Mouse (Mus musculus): Measurements from ENCODE around the gene Ash1l.

Ash1l gene

DNA sequence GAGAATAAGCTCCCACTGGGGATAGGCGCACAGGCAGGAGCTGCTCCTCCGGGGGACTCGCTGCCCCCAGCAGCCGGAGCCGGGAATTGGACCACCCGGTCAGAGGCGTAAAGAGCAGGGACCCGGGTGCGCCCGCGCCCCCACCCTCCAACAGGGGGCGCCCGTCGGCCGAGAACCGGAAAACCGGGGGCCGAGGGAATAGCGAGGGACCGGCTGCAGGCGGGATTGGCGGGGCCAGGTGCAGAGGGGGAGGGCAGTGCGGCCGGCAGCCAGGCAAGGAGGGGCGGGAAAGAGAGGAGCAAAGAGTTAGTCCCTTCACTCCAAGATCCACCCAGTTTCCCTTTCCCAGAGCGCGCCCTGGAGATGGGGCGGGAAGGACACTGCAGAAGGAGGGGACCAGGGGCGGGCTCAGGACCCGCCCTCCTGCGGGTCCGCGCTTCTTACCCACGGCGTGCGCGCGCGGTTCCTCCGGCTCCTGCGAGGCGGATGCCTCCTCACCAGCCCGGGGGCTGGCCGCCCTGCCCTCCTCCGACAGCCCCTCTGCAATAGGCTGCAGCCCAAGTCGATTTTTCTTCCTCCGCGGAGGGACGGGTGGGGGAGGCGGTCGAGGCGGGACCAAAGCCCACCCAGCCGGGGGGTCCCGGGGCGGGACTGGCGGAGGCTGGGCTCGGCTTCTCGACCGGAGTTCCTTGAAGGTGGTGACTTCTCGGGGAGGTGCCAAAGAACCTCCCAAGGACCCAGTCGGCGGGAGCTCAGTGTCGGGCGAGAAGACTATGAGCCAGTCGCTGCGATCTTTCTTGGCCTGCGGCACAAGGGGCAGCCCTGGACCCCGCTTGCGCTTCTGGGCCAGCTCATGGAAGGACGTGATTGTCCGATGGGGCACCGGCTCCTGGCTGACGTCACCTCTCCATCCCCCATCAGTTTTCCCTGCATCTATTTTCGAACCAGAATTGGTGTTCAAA is 140.6 kb downstream of the Ash1l start:
- peak; percentile 68 to 74 for DNase-seq (ENCODE audit: low read depth in 2 of 2, low spot score in 2 of 2)

DNA sequence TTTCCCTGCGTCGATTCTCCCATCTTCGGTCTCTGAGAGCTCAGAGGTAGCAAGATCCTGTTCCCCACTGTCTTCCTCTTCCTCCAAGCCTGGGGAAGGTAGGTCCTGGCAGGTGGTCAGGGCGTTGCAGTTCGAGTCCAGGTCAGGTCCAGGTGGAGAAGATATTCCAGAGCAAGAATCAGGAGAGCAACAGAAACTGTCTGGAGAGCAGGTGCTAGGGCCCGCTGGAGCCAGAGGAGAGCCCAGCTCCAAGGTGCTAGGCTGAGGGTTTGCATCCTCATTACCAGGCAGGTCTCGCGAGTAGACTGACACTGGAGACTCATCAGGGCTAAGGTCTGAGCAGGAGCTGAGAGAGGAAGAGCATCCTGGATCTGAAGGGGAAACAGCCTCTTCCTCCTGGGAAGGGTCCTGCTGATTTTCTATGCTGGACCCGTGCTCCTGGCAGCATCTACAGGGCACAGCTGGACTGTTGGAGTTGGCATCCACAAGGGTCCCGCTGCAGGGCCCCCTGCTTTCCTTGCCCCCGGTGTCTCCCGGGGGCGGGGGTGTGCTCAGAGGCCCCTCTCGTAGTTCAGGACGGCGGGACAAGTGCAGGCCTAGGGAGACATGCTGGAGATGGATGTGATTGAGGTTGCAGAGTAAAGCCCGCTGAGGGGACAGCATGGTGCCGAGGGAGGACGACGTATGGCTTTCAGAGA is 141.5 kb downstream of the Ash1l start:
- DNase-seq (ENCODE audit: low read depth in 2 of 2, low spot score in 2 of 2): no peak

DNA sequence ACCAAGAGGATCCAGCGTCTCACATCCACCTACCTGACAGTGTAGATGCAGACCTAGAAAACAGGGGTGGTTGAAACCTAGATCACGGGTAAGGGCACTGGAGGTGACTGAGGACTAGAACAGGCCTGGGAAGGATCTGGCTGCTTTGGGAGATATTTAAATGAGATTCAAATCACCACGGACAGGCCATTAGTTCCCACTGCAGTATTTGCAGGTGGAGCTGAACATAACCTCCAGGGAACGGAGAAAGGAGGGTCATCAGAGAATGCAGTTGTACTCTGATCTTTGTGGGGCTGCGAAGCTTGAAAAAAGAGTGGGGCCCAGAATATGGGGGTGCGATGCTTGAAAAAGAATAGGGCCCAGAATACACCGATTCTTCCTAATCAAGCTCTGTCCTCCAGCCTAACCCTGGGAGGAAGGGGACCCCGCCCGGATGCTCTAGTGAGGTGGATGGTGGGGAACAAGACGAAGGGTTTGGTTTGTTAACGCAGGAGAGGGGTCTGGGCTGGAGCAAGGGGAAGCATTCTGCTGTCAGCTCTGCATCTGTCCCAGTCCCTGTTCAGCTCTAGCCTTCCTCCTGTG is 142.2 kb downstream of the Ash1l start:
- DNase-seq (ENCODE audit: low read depth in 2 of 2, low spot score in 2 of 2): no peak

DNA sequence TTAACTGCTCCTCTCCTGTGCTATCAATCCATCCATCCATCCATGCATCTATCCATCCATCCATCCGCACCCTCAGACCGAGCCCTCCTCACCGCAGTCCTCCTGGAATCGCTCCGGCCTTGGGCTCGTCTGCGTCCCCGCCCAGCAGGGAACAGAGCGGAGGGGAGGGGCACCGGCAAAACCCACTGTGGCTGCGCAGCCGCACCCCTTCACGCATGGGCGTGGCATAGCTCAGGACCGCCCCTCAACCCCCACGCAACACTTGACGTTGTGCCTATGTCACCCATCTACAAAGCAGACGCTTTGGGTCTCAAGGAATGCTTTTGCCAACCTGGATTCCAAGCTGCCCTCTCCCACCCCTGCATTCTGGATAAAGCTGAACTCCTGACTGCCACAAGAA is 142.8 kb downstream of the Ash1l start, which contains the start of gene Rusc1:
Gene Rusc1, minus strand, starts transcription at position 137 of the 400 bp plus-strand sequence.
- DNase-seq (ENCODE audit: low read depth in 2 of 2, low spot score in 2 of 2): peak in 1 of 2 experiments; percentile 50

DNA sequence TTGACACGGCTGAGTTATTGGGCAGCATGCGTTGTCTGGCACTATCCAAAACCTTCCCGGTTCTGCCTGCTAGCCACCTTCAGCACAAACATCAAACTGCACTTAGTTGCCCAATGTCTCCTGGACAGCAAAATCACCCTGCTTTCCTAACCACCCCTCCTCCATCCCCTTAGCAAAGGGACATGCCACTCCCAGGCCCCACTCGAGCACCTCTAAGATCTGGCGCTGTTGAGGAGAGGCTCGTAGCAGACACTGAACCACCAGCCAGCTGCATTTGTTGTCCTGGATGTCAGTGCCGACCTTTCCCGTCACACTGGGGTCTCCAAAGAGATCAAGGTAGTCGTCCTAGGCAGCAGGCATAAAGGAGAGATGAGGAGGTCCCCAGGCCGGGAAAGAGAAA is 143.6 kb downstream of the Ash1l start:
- no peak for DNase-seq (ENCODE audit: low read depth in 2 of 2, low spot score in 2 of 2)

DNA sequence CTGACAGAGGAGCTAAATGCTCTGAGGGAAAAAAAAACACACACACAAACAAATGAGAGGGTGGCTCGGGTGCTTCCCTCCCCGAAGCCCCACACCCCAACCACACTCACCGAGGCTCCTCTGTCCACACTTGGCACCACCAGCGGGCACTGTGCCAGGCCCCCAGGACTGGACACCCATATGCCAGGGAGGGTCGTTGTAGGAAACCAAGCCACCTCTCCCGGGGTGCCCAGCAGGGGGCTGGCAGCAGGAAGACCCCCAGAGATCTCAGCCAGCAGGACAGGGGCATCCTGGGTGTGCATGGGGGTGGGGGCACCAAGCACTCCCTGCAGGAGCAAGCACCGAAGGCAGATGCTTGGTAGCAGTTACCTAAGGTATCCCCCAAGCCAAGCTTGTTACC is 150.4 kb downstream of the Ash1l start, which contains the start of gene Gm43738:
Gene Gm43738, minus strand, starts transcription at position 289 of the 400 bp plus-strand sequence.
- DNase-seq (ENCODE audit: low read depth in 2 of 2, low spot score in 2 of 2): no peak

DNA sequence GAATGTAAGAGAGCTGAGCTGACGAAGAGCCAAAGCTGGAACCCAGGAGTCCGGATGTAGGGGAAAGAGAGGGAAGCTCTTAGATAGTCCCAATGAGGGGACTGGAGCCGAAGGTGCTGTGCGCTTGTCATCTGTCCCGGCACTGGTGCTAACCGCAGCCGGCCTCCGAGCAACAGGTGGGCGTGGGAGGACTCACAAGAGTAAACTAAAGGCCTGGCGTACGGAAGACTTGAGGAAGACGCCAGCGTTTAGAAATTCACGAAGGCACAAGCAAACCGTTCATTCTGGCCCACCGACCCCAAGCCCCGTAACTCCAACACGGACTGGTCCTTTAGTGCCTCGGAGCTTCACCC is 151.0 kb downstream of the Ash1l start:
- DNase-seq (ENCODE audit: low read depth in 2 of 2, low spot score in 2 of 2): no peak

DNA sequence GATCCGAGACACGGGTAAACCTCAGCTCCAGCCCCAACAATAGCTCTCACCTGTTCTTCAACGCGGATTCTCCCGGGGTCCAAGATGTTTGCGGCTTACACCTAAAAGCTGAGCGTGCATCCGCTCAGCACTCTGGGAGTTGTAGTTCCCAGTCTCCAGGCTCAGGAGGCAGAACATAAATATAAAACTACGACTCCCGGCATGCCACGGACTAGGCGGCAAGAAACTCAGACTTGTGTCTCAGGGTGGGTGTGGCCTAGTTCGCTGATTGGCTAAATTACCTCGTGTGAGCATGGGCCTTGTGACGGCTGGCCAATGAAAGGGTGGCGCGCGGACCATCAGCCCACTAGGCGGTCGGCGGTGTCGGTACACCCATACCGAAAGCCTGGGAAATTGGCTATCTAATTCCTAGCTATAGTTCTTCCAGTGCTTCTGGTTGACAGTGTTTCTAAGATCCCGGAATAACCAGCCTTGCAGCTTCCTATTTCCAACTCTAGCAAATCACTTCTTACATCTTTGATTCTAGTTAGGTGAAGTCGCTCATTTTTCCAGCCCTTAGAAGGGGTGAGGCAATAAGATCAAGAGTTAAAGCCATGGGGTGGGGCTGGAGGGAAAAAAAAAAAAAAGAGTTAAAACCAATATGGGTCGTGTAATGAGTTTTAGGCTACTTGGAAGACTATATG is 151.5 kb downstream of the Ash1l start, which contains the start of gene Fdps:
Gene Fdps, minus strand, starts transcription at position 148 of the 683 bp plus-strand sequence.
- peak; percentile 88 to 90 for DNase-seq (ENCODE audit: low read depth in 2 of 2, low spot score in 2 of 2)

DNA sequence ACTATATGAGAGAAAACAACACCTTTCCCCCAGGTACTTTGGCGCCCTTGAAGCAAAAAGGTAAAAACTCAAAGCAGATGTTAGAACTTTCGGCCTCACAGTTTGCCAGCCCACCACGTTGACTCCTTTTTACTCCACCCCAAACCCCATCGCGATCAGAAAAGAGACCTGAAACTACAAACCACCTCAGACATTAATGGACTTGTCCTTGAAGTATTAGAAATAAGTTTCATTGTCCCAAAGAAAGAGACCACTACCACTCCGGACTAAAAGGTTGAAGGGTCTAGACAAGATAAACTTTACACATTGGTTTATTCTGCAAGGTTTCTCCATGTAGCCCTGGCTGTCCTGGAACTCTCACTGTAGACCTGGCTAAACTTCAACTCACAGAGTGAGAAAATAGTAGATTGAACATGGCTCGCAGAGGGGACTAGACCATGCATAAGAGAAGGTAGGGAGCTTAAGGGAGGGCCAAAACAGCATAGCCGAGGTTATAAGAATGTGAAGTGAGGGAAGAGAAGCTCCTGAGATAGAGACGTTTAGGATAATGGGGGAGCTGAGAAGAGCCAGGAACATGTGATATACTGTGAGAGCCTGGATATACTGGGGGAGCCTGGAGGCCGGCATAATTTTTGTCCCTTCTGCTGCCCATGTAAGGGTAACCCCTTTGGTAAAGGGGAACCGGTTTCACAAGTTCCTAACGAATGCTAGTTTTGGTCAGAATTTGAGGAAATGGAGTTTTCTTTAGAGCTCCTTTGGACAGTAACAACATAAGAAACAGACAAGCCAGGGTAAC is 152.3 kb downstream of the Ash1l start:
- no peak for DNase-seq (ENCODE audit: low read depth in 2 of 2, low spot score in 2 of 2)

DNA sequence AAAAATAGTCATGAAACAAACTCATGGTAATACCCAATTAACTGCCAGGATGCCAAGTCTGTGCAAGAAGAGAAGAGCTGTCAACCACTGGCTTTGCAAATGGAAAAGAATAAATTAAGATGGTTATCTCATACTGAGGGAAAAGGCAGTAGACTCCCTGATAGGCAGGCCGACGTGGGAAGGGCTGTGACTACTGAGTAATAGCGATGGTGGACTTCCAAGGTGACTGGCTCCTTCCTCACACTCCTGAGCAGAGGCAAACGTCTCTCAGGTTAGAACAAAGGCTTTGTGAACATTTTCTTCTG is 152.8 kb downstream of the Ash1l start:
- DNase-seq (ENCODE audit: low read depth in 2 of 2, low spot score in 2 of 2): no peak

DNA sequence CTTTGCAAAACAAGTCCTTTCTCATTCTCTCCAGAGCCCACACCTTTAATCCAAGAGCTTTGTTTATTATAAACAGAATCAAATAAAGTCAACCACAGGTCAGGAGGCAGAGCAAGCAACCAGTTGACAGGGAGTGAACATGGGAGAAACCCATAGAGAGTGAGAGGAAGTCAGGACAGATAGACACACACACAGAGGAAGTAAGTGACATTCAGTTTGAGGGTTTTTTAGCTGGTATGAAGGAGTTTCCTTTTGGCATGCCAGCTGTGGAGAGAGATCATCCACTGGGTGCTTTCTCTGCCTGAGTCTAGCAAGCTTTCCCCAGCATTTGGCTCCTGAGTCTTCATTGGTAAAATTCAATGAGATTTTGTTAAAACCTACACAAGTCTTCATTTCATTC is 156.5 kb downstream of the Ash1l start:
- DNase-seq (ENCODE audit: low read depth in 2 of 2, low spot score in 2 of 2): no peak

DNA sequence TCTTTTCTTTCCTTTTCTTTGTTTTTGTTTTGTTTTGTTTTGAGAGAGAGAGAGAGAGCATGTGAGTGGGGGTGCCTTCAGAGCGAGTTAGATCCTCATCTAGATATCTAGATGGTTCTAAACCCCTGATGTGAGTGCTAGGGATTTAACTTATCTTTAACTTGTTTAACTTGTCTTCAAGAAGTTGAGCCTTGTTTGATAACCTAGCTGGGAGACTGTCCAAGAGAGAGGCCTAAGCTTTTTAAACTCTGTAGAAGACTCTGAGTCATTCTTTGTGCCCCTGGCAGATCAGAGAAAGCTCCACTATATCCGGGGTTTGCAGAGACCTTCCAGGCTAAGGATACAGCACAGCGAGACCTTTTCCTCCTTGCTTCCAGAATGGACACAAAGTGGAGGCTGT is 157.1 kb downstream of the Ash1l start:
- DNase-seq (ENCODE audit: low read depth in 2 of 2, low spot score in 2 of 2): no peak

DNA sequence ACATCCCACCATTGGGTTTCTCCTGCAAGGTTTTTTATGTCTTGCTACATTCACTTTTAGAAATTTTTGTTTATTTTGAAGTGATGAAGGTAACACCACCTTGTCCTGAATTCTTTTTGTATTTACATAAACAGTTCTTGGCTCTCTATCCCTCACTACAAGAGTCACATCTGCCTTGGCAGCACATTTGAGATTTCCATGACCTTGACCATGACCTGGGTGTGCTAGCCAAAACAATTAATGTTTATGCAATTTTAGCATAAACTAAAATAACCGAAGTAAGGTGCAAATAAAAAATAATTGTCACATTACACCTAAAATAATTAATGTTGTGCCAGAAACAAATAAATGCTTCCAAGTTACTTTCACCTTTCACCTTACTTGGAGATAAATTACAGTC is 157.7 kb downstream of the Ash1l start:
- DNase-seq (ENCODE audit: low read depth in 2 of 2, low spot score in 2 of 2): no peak

DNA sequence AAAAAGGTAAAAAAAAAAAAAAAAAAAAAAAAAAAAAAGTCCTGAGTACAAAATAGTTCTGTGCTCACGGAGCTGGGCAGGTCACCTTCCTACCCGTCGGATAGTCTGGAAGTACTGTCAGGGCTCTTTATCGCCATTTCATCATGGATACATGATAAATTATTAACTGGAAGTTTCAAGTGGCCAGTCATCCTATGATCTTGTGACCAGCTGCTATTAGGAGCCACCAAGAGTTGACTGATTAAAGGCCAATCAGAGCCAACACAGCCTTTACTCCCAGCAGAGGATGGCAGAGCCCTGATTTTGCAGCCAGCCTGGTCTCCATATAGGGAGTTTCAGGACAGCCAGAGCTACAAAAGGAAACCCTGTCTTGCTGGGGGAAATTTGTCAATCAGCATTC is 162.6 kb downstream of the Ash1l start:
- DNase-seq (ENCODE audit: low read depth in 2 of 2, low spot score in 2 of 2): no peak

DNA sequence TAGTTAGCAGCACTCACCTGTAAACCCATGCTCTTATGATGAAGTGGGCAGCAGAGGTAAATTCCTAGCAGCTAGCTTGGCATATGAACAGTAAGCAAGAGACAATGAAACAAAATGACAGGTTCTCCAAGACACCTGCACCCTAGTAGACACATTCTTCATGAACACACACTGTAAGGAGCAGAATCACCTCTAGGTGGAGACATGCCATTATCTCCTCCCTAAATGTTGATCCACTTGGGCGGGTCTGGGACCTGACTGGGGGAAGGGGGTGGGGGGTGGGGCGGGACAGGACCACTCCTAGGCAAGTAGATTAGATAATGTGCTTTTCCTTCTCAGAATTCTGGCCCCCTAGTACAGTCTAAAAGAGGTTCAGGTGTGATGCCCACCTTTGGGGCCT is 165.1 kb downstream of the Ash1l start:
- peak in 1 of 2 experiments; percentile 39 for DNase-seq (ENCODE audit: low read depth in 2 of 2, low spot score in 2 of 2)

DNA sequence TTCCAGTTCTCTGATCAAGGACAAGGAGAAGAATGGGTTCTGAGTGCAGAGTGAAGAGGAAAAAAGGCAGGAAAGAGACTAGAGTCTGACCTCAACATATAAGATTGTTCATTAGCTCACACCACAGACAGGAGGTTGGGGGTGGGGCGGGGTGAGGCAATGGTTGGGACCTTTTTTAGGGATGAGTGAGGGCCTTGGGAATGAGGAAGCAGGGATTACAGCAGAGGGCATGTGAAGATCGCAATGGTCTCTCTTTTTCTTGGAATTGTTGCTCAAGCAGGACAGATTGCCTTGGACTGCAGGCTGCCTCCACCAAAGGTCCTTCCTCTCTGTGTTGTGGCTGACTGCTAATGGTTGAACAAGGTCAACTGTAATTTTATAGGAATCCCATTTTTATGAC is 172.9 kb downstream of the Ash1l start:
- DNase-seq (ENCODE audit: low read depth in 2 of 2, low spot score in 2 of 2): no peak

DNA sequence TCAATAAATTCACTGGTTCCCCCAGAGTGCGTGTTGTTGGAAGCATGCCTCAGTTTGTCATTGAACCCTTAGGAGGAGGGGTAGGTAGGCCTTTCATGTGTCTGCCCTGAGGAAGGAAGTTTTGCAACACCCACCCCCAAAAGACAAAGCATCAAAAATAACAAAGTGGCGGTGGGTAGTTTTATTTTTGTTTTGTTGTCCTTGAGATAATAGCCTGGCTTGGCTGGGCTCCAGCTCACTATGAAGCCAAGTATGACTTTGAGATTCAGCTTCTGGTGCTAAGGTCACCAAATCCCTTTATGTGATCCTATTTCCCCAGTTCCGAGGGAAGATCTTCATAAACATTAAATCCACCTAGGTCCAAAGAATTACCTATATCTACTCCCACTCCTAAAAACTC is 173.8 kb downstream of the Ash1l start:
- DNase-seq (ENCODE audit: low read depth in 2 of 2, low spot score in 2 of 2): no peak

DNA sequence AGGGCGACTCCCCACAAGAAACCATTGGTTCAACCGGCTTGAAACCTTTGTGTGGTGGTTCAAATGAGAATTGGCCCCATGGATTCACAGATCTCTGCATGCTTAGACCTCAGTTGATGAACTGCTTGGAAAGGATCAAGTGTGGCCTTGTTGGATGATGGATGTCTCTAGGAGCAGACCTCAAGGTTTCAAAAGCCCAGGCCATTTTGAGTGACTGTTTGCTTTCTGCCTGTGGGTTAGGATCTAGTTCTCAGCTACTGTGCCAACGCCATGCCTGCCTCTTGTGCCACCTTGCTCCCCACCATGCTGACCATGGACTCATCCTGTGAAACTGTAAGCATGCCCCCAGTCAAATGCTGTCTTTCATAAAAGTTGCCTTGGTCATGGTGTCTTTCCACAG is 175.6 kb downstream of the Ash1l start:
- no peak for DNase-seq (ENCODE audit: low read depth in 2 of 2, low spot score in 2 of 2)
